Mouse (Mus musculus) kidney, postnatal 0 days (tissue): ENCODE data around the gene Taf5l. TPM values are rescaled to one million over a fixed set of nuclear protein-coding genes. Genes with fewer than 3 reads are reported as not detected.

ENCODE experiments used
- ATAC-seq: fragments of 200-750 bp; cut with Nextera tagmentation; replicated peaks from 2 replicates; pipeline ENCODE4 v1.8.0; 2017; ENCODE audit warnings: low read depth, moderate number of reproducible peaks, moderate TSS enrichment, moderate library complexity; ENCODE audit not compliant: low FRiP score
- DNase-seq: peaks from one replicate; pipeline ENCODE4 v3.0.0-alpha.2; 2016; ENCODE audit warnings: low spot score
- H3K27ac ChIP-seq: fragments of 300-500 bp; sonication (generic); 2 replicates; pipeline ENCODE4 v1.5.1; 2014; ENCODE audit warnings: mild to moderate bottlenecking
- H3K27me3 ChIP-seq: fragments of 300-500 bp; sonication (generic); 2 replicates; pipeline ENCODE4 v1.6.1; 2014; ENCODE audit warnings: low read length, mixed read lengths; ENCODE audit not compliant: insufficient read depth
- H3K36me3 ChIP-seq: fragments of 300-500 bp; sonication (generic); 2 replicates; pipeline ENCODE4 v1.6.1; 2014; ENCODE audit warnings: low read length, mixed read lengths; ENCODE audit not compliant: insufficient read depth
- H3K4me1 ChIP-seq: fragments of 300-500 bp; sonication (generic); replicated peaks from 2 replicates; pipeline ENCODE4 v1.6.1; 2014; ENCODE audit warnings: antibody characterized with exemption, low read length, mixed read lengths; ENCODE audit not compliant: insufficient read depth
- H3K4me2 ChIP-seq: fragments of 300-500 bp; sonication (generic); 2 replicates; pipeline ENCODE4 v1.6.1; 2014; ENCODE audit warnings: mild to moderate bottlenecking, low read length, moderate library complexity, mixed read lengths
- H3K4me3 ChIP-seq: fragments of 300-500 bp; sonication (generic); replicated peaks from 2 replicates; pipeline ENCODE4 v1.5.1; 2014; ENCODE audit warnings: low read depth, low read length
- H3K9ac ChIP-seq: fragments of 300-500 bp; sonication (generic); 2 replicates; pipeline ENCODE4 v1.6.1; 2014; ENCODE audit warnings: low read depth, low read length
- H3K9me3 ChIP-seq: fragments of 300-500 bp; sonication (generic); replicated peaks from 2 replicates; pipeline ENCODE4 v1.6.1; 2016; ENCODE audit warnings: low read length, inconsistent platforms, mixed read lengths
- CTCF ChIP-seq: IDR thresholded peaks from 2 replicates; pipeline ENCODE4 v1.5.1; 2016; ENCODE audit warnings: antibody characterized with exemption, low read depth, mild to moderate bottlenecking, moderate library complexity
- WGBS: fragments of 180-500 bp; shearing (Covaris S2); extraction: QIAGEN DNeasy Blood & Tissue Kit; methylation state at CpG from one replicate; pipeline ENCODE4 v1.1.7; 2014; 5-methylcytosine and 5-hydroxymethylcytosine counted together
- microRNA counts: library from miRNA; unstranded; fragments of <30 nt; microRNA quantifications from one replicate; lab custom pipeline; 2015
- microRNA-seq: library from miRNA; unstranded; fragments of <30 nt; microRNA quantifications from one replicate; pipeline ENCODE4, GENCODE M21; 2016
- polyA plus RNA-seq: library from polyadenylated mRNA; unstranded; fragments of >200 nt; fragmentation: Nextera tagmentation; extraction: Ambion mirVana; gene quantifications from 2 replicates; pipeline ENCODE4 v1.2.1, GENCODE M21; 2015

Taf5l gene
- polyA plus RNA-seq, 1 experiment from 2014 or later, result 32.5 TPM

DNA sequence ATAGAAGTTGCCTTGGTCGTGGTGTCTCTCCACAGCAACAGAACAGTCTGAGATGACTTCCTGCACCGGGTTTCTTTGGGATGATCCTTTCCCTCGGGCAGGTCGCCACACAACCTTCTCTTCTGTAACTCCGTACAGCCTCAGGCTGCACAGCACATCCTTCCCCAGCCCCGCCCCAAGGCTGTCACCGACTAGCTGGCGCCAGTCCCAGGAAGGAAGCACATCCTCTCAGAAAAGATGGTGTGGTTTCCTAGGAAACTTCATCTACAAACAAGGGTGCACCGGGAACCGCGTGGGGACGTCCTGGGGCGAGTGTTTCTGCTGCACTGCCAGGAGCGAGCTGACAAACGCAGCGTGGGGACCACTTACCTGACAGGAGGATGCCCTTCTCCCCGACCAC lies 63.1 kb downstream of the Taf5l start:
- no peak overlapping the region for H3K9ac ChIP-seq
- ATAC-seq (no peak), DNase-seq (no peak)
- H3K4me2 ChIP-seq, result no peak overlapping the region
- H3K27ac ChIP-seq, result no peak overlapping the region
- 81% methylated on average over 17 of the region's 17 CpGs for WGBS
- no peak for TF ChIP-seq CTCF
- peaks cover 18% of the 10 kb centered on the region for H3K36me3 ChIP-seq
- no peaks in the 10 kb centered on the region for H3K27me3 ChIP-seq
- H3K4me3 ChIP-seq, result no peak overlapping the region
- no peaks in the 10 kb centered on the region for H3K4me1 ChIP-seq
- no peaks in the 10 kb centered on the region for H3K9me3 ChIP-seq

DNA sequence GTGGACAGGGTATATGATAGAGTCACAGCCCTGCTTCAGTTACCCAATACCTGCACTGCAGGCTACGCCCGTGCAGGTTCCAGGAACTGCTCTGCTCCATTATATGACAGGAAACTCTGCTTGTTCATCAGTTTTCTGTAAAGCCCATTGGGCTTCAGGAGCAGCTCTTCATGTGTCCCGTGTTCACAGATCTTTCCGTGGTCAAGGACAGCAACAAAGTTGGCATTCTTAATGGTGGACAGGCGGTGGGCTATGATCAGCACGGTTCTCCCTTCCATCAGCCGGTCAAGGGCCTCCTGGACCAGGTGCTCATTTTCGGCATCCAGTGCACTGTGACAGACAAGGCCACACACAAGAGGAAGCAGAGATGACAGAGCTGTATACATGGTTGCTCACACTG lies 67.0 kb downstream of the Taf5l start:
- Histone ChIP-seq H3K9ac (no peak overlapping the region), H3K27ac (no peak overlapping the region), H3K27me3 (no peaks in the 10 kb centered on the region), H3K4me3 (no peak overlapping the region), H3K4me2 (no peak overlapping the region), H3K4me1 (no peaks in the 10 kb centered on the region), H3K9me3 (no peaks in the 10 kb centered on the region), H3K36me3 (peaks cover 10% of the 10 kb centered on the region)
- ATAC-seq (no peak), DNase-seq (no peak)
- 89% methylated on average over 8 of the region's 8 CpGs for WGBS
- TF ChIP-seq CTCF, result no peak

DNA sequence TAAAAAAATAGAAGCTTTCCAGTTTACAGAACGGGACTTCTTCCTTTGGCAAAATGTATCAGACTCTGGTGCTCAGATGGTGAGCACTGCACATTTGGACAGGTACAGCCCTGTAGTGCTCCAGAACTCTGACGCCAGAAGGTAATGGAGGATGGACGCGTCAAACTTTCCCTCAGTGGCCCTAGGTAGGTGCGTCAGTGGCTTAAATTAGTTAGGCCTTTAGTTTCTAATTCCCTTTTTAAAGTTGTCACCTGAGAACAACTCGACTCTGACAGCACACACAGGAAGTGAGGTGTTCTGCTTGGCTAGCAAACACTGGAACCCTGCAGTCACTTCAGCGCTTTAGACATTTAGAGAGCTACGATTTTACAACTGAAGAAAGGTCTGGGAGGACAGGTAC lies 67.5 kb downstream of the Taf5l start:
- H3K36me3 ChIP-seq, result peaks cover 10% of the 10 kb centered on the region
- no peak overlapping the region for H3K27ac ChIP-seq
- no peak for TF ChIP-seq CTCF
- no peaks in the 10 kb centered on the region for H3K4me1 ChIP-seq
- H3K9ac ChIP-seq, result no peak overlapping the region
- no peak for ATAC-seq
- no peaks in the 10 kb centered on the region for H3K9me3 ChIP-seq
- H3K4me2 ChIP-seq, result no peak overlapping the region
- no peak overlapping the region for H3K4me3 ChIP-seq
- no peaks in the 10 kb centered on the region for H3K27me3 ChIP-seq
- DNase-seq, result no peak
- 84% methylated on average over 8 of the region's 8 CpGs for WGBS

DNA sequence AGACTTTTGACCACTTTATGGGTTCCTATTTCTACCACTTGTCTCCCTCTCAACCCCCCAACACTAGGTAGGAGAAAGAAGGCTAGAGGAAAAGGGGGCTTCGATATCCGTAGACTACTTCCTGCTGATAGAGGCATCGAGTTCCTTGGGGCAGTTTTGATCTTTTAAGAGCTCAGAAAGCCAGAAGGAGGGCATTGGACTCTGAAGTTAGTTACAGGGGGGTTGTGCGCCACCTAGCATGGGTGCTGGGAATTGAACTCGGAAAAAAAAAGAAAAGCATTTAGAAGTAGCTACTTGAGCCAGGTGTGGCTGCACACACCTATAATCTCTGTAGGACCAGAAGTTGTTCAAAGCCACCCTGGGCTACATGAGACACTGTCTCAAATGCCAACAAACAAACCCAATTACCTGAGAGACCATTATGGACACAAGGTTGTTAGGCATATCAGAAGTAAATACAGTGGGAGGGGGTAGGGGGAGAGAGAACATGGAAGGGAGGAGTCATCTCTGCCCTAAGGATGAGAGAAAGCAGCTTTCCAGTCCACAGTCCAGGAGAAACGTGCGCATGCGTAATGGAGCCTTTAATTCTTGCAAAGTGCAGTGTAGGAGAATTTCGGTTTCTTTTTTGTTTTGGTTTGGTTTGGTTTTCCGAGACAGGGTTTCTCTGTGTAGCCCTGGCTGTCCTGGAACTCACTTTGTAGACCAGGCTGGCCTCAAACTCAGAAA lies 71.0 kb downstream of the Taf5l start:
- H3K36me3 ChIP-seq, result peaks cover 10% of the 10 kb centered on the region
- ATAC-seq, result no peak
- H3K27ac ChIP-seq, result peak overlapping the region; percentile 86
- peak; percentile 77 for TF ChIP-seq CTCF
- H3K4me2 ChIP-seq, result peak overlapping the region; percentile 99
- peak; percentile 88 for DNase-seq
- peak overlapping the region; percentile 77 for H3K9ac ChIP-seq
- no peaks in the 10 kb centered on the region for H3K9me3 ChIP-seq
- no peaks in the 10 kb centered on the region for H3K27me3 ChIP-seq
- peak overlapping the region; percentile 98 for H3K4me3 ChIP-seq
- 34% methylated on average over 10 of the region's 10 CpGs for WGBS
- H3K4me1 ChIP-seq, result 0 out of 2 replicates have a peak, but pooled peaks cover 6% of the 10 kb centered on the region

DNA sequence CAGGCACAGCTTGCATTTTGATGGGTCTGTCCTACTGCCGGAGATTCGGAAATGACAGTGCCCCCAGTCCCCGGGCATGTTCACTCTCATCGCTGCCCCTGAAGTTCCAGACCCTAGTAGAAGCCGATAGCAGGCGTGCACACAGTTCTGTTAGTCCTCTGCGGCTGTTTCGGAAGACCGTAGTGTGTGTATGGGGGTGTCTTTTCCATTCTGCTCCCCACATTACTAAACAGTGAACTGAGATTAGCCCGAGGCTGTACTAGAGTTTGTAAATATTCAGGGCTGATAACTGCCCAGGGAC lies 71.6 kb downstream of the Taf5l start:
- Histone ChIP-seq H3K9ac (peak overlapping the region; percentile 77), H3K27me3 (no peaks in the 10 kb centered on the region), H3K4me3 (peak overlapping the region; percentile 98), H3K36me3 (peaks cover 9% of the 10 kb centered on the region), H3K4me2 (peak overlapping the region; percentile 99), H3K4me1 (0 out of 2 replicates have a peak, but pooled peaks cover 6% of the 10 kb centered on the region), H3K9me3 (no peaks in the 10 kb centered on the region), H3K27ac (peak overlapping the region; percentile 86)
- DNase-seq (no peak), ATAC-seq (peak; percentile 18; the same call in 1 of the 2 replicates)
- no peak for TF ChIP-seq CTCF
- 2% methylated on average over 10 of the region's 10 CpGs for WGBS

DNA sequence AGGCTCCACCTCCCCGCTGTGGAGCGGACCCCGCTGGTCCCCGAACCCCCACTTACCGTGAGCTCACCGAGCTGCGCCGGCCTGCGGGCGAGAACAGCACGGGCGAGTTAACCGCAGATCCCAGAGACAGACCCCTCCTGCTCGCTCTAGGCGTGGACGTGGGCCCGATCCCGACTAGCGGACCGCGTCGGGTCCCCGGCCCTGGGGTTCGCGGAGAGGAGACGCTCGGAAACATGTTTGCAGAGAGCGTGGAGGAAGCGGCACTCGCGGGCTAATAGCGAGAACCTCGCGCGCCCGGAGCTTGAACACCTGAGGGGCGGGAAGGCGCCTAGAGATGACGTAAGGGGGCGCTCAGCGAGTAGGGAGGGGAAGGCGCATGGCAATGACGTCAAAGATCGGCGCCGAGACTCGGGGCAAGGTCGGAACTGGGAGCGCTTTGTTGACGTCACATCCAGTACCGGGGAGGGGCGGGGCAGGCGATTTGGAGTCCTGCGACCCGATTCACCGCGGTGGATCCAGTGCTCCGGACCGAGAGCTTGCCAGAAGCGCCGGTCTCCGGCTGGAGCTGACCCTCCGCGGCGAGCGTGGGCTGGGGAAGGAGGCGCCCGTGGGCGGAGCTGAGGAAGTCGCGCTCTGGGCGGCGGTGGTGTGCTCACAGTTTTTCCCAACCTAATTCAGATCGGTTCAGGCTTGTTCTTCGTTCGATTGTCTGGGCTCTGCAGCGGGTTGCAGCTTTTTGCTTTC lies 72.1 kb downstream of the Taf5l start, which contains the start of gene Nup133:
TSS of gene Nup133 (minus strand) at position 324 of the 744 bp plus-strand sequence.
- Histone ChIP-seq H3K4me3 (peak within 1 kb of the TSS; percentile 98), H3K4me1 (0 out of 2 replicates have a peak, but pooled peaks cover 6% of the 10 kb centered on the region), H3K9ac (peak within 1 kb of the TSS; percentile 85), H3K27ac (peak within 1 kb of the TSS; percentile 86), H3K27me3 (no peaks in the 10 kb centered on the region), H3K36me3 (peaks cover 7% of the 10 kb centered on the region), H3K9me3 (no peaks in the 10 kb centered on the region), H3K4me2 (peak within 1 kb of the TSS; percentile 99)
- DNase-seq, result peak; percentile 99
- TF ChIP-seq CTCF, result no peak
- WGBS, result under 1% methylated on average over 72 of the region's 77 CpGs
- peak; percentile 86 for ATAC-seq

MicroRNA genes within 50 kb of the gene (microRNA counts, 519-probe panel; counts per million panel counts)
- microRNA mmu-miR-1967 (lab: Ali Mortazavi, UCI), result 330 counts per million, percentile 68 among the panel's probes with 10 or more counts

Small RNA genes lying within 50 kb of the gene (microRNA-seq; reads per million reads assigned to microRNA genes)
- not detected for gene Mir1967

Other genes with a start within 250 kb of the Taf5l start
- gene Rab4a, start 215.4 kb downstream of the Taf5l start, polyA plus RNA-seq, result 58.2 and 62.3 TPM in 2 replicates
- 1.8 and 1.9 TPM in 2 replicates for gene Ccsap, start 161.2 kb downstream of the Taf5l start, polyA plus RNA-seq
- 1.8 and 2.4 TPM in 2 replicates for gene Acta1, start 126.6 kb downstream of the Taf5l start, polyA plus RNA-seq
- gene Nup133, start 72.1 kb downstream of the Taf5l start, polyA plus RNA-seq, result 19.0 and 21.3 TPM in 2 replicates
- gene Abcb10, start 38.3 kb downstream of the Taf5l start, polyA plus RNA-seq, result 14.4 and 15.5 TPM in 2 replicates
- 2.0 and 2.2 TPM in 2 replicates for gene Urb2, start 111 bp upstream of the Taf5l start, polyA plus RNA-seq
- 60.3 and 60.6 TPM in 2 replicates for gene Galnt2, start 210.0 kb upstream of the Taf5l start, polyA plus RNA-seq